Mouse (Mus musculus) frontal cortex, postnatal 14 days (tissue): ENCODE results near the gene Kcnh5.

Experiments used
- DNase-seq, 2 experiments: peaks; one replicate each; pipeline ENCODE4 v3.0.0; 2022; ENCODE audit warnings: low spot score in 2 of 2

Gene Kcnh5

GRCm38 (mm10) chr12:74952661-74953060, 224.5 kb downstream of the Kcnh5 start:
- no peak for DNase-seq

GRCm38 (mm10) chr12:74951124-74952115, 225.7 kb downstream of the Kcnh5 start:
- no peak for DNase-seq

GRCm38 (mm10) chr12:74901331-74901730, 275.8 kb downstream of the Kcnh5 start:
- DNase-seq: no peak

- no peak for DNase-seq
These were observed 276.4 kb downstream of the Kcnh5 start for GRCm38 (mm10) chr12:74900777-74901176.

- DNase-seq: no peak
These were observed 278.1 kb downstream of the Kcnh5 start for GRCm38 (mm10) chr12:74899055-74899454.

DNA sequence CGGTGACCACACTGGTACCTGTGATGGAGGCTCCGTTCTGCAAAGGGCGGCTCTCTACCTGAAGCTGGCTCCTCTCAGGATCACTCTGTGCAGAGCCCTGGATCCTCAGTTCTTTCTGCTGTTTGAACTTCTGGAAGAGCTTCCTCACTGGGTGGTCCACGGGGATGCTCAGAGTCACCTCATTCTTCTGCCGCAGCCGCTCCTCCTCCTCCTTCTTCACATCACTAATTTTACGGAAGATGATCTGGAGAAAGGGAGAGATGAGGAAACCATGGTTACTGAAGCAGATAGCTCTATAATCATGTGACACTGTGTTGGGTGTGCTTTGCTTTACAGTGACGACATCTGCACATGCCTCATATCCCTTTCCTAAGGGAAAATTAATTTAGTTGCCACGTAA, 278.9 kb downstream of the Kcnh5 start:
- no peak for DNase-seq

DNA sequence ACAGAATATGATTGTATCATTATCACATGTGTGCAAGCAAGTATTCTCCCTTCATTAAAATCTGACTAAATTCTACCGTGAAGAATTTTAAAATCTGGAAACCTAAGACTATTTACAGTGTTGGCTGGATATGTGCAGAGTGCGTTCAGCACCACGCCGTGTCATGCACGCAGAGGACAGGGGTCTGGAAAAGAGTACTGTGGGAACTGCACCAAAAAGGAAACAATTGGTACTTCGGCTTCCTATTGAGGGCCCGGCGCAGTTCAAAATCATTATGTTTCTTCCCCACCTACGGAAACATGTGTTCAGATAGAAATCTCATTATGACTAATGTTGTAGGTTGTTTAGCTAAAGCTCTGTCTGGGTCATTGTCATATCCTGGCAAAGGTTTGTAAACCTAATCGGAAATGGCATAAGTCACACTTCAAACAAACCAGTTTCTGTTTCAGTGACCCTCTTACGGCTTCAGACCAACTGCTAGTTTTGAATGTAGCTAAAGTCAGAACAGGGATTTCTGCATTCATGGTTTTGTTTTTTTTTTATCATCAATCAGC, 282.2 kb downstream of the Kcnh5 start:
- no peak for DNase-seq

- DNase-seq: no peak
These were observed 287.7 kb downstream of the Kcnh5 start for GRCm38 (mm10) chr12:74889419-74889818.

DNA sequence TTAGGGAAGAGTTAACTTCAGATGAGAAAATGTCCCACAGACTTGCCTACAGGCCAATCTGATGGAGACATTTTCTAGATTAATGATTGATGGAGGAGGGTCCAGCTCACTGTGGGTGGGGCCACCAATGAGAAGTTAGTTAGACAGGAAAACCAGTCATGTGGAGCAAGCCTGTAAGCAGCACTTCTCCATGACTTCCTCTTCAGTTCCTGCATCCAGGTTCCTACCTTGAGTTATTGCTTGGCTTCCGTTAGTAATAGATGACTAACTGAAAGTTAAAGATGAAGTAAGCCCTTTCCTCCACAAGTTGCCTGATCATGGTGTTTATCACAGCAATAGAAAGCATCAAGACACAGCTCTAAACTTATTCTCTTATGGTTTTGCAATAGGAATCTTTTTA, 290.1 kb downstream of the Kcnh5 start:
- DNase-seq: no peak

DNA sequence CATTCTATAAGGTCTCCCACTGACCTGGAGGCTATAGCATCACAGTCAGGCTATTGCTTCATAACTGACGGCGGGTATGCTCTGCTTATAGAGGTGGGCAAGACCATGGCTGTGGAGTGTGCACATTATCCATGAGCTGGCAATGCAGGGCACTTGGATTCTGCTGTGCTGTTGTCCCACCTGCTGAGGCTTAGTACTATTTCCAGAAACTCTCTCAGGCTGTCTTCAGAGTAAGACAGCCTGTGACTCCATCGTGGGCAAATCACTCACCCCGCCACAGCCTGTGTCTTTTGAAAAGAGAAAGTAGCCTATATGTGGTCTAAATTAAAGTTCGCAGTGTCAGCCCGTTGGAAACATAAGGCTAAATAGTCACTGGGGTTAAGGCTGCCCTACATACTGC, 295.8 kb downstream of the Kcnh5 start:
- DNase-seq: no peak

DNA sequence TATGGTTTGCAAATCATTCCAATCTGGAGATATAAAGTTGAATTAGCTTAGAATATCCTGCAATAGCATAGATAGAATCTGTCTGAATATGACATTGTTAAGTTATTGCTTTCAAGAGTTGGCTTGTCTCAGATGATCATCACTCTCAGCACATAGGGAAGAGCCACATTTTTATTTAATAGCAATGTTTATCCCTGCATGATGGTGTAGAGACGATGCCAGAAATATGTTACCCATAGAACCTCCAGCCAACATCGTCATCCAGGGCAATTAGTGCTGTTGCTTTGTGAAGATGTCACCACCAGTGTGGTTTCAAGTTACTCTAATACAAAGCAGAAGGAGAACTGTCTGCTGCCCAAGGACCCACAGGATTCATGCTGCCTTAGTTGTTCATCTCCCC, 321.5 kb downstream of the Kcnh5 start:
- DNase-seq: no peak

DNA sequence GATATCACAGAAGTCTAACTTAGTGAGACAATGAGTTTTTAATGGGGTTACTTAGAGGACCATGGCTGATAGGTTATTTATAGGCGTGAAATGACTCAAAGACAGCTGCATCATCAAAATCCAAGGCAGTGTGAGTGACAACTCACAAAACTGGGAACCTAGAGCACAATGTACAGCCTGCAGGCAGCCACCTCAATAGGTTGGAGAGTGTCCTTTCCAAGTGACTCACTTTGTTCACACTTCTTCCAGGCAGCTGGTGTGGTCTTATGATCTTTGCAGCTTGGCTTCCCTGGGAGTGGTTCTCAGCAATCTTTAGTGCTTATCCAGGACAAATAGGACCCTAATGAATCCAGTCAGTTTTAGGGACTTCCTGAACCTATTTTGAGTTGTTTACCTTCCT, 322.9 kb downstream of the Kcnh5 start:
- no peak for DNase-seq

- no peak for DNase-seq
These were observed 326.8 kb downstream of the Kcnh5 start for GRCm38 (mm10) chr12:74850323-74850722.

DNA sequence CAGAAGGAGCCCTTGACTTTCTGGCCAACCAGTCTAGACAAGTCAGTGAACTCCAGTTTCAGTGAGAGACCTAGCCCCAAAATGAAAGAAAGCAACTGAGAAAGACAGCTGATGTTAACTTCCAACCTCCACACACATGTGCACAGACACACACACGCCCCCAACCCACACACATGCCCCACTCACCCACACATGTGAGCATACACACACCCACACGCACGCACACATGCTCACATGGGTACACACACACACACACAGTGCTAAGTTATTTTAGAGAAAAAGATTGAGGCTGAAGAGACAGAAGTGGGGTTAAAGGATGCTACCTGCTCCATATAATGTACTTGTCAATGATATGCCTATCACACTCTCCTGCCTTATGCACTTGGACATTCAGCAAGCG, 327.2 kb downstream of the Kcnh5 start:
- no peak for DNase-seq

- peak; percentile 77 to 86 for DNase-seq
These were observed 328.4 kb downstream of the Kcnh5 start for GRCm38 (mm10) chr12:74848611-74849347.
